10 mouse cellular contexts compared by ENCODE assay signal in the genomic region with DNA sequence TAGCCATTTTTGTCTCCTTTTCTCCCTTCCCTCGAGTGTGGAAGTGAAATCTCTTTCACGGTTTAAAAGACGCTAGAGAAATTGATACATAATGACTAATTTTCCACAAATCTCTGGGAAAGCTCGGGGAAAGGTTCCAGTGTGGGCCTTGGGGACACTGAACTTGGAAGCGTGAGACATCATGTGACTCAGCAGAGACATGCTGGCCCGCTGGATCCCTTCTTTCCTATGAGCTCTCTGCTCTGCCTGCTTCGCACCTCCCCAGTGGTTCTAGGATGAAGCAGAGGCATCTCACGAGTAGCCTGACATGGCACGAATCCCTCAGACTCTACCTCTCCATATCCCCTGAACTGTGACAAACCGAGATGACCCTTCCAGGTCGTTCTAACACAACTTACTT.
DNase-seq lines count a peak whose midpoint lies in the region; ATAC-seq and TF ChIP-seq lines count a peak whose summit lies in the region.
"Had no signal": no experiment of that assay in that cellular context is flagged by ENCODE, and none has a peak within 500 bp of the region (broad histone marks: within the 10 kb centered on the region; RNA-seq: fewer than 3 reads in every experiment).

No protein-coding gene starts in this region.

- no peaks in the 10 kb centered on the region for H3K9me3 ChIP-seq in kidney, embryonic 15.5 days (replicated peaks)
- H3K9me3 ChIP-seq in embryonic facial prominence, embryonic 10.5 days, result no peaks in the 10 kb centered on the region
- no peaks in the 10 kb centered on the region for H3K9me3 ChIP-seq in limb, embryonic 10.5 days (replicated peaks)
- H3K9me3 ChIP-seq: forebrain, embryonic 12.5 days had no signal

- no peak for DNase-seq in kidney, adult 11 months
- no peak for DNase-seq in embryonic facial prominence, embryonic 10.5 days (ENCODE audit: low spot score)
- peak; percentile 76 for DNase-seq in gastrocnemius, adult 2 months
- DNase-seq in limb, embryonic 10.5 days (ENCODE audit: low spot score), result no peak
- DNase-seq in thymus, postnatal 4 days, result no peak
- no peak for DNase-seq in thymus, adult 18-20 months
- DNase-seq: kidney, adult 8-10 months had no signal

- H3K27me3 ChIP-seq in kidney, embryonic 15.5 days, result no peaks in the 10 kb centered on the region
- H3K27me3 ChIP-seq in embryonic facial prominence, embryonic 10.5 days (replicated peaks; ENCODE audit: low read depth, poor library complexity, severe bottlenecking), result no peaks in the 10 kb centered on the region
- H3K27me3 ChIP-seq in limb, embryonic 10.5 days (ENCODE audit: low read depth, poor library complexity, severe bottlenecking), result no peaks in the 10 kb centered on the region
- H3K27me3 ChIP-seq: forebrain, embryonic 12.5 days had no signal

- H3K9ac ChIP-seq in kidney, embryonic 15.5 days, result no peak overlapping the region
- H3K9ac ChIP-seq: forebrain, embryonic 12.5 days; lung, embryonic 14.5 days had no signal

- no peak for ATAC-seq in kidney, embryonic 15.5 days (replicated peaks; ENCODE audit: low FRiP score)

- no peaks in the 10 kb centered on the region for H3K36me3 ChIP-seq in kidney, embryonic 15.5 days
- no peaks in the 10 kb centered on the region for H3K36me3 ChIP-seq in embryonic facial prominence, embryonic 10.5 days (replicated peaks)
- H3K36me3 ChIP-seq in limb, embryonic 10.5 days, result no peaks in the 10 kb centered on the region
- H3K36me3 ChIP-seq: forebrain, embryonic 12.5 days had no signal

- H3K27ac ChIP-seq in kidney, embryonic 15.5 days, result no peak overlapping the region
- H3K27ac ChIP-seq in embryonic facial prominence, embryonic 10.5 days (replicated peaks), result peak overlapping the region; percentile 72
- peak overlapping the region; percentile 75 for H3K27ac ChIP-seq in gastrocnemius, adult 2 months
- H3K27ac ChIP-seq in limb, embryonic 10.5 days, result peak overlapping the region; percentile 77
- H3K27ac ChIP-seq: forebrain, embryonic 12.5 days had no signal

- intact Hi-C loops in gastrocnemius, adult 2 months (cut with DNase I), result no loop called here

- no peak overlapping the region for H3K4me3 ChIP-seq in kidney, embryonic 15.5 days (replicated peaks)
- H3K4me3 ChIP-seq in embryonic facial prominence, embryonic 10.5 days, result no peak overlapping the region
- H3K4me3 ChIP-seq in gastrocnemius, adult 2 months, result peak overlapping the region; percentile 54
- H3K4me3 ChIP-seq in limb, embryonic 10.5 days, result no peak overlapping the region
- H3K4me3 ChIP-seq: forebrain, embryonic 12.5 days had no signal

- peak overlapping the region; percentile 36 for H3K4me2 ChIP-seq in kidney, embryonic 15.5 days
- H3K4me2 ChIP-seq: forebrain, embryonic 12.5 days; lung, embryonic 14.5 days had no signal

- WGBS in kidney, embryonic 15.5 days, result 73% methylated on average over 11 of the region's 11 CpGs
- WGBS in embryonic facial prominence, embryonic 10.5 days, result 81% methylated on average over 11 of the region's 11 CpGs
- WGBS in limb, embryonic 10.5 days, result 88% methylated on average over 11 of the region's 11 CpGs

- no peaks in the 10 kb centered on the region for H3K4me1 ChIP-seq in kidney, embryonic 15.5 days
- peaks cover 23% of the 10 kb centered on the region for H3K4me1 ChIP-seq in embryonic facial prominence, embryonic 10.5 days
- H3K4me1 ChIP-seq in limb, embryonic 10.5 days, result peaks cover 9% of the 10 kb centered on the region

- no peak for TF ChIP-seq CTCF in gastrocnemius, adult 2 months (IDR thresholded peaks at IDR 0.05)
